Mouse (Mus musculus): ENCODE results near the gene Lrp5. TPM values are rescaled to one million over a fixed set of nuclear protein-coding genes. Genes with fewer than 3 reads are reported as not detected.

Gene Lrp5
- polyA plus RNA-seq, 1 experiment: 10.7 TPM

DNA sequence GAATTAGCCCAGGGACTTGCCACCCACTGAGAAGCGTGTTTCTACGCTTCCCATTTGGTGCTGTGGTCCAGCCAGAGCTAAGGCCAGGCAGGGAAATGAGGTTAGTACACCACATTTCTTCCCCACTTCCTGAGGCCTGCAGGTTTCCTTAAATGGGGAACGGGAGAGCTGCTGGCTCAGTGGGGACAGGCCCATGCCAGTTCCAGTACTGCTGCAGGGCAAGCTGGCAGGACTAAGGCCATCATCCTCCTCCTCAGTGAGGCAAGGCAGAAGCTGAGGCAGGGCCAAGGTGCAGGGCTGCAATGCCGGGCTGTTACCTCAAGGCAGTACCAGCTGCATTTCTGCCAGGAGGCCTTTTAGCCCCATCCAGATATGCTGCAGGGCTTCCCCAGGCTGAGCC lies 32.9 kb downstream of the Lrp5 start:
- no peak for TF ChIP-seq POLR2A (IDR thresholded peaks at IDR 0.05; ENCODE audit: borderline replicate concordance, extremely low read depth, insufficient read depth, insufficient read length, poor library complexity, severe bottlenecking)
- no peak for TF ChIP-seq CTCF (IDR thresholded peaks at IDR 0.05; ENCODE audit: borderline replicate concordance, extremely low read depth, insufficient read depth, insufficient read length)

DNA sequence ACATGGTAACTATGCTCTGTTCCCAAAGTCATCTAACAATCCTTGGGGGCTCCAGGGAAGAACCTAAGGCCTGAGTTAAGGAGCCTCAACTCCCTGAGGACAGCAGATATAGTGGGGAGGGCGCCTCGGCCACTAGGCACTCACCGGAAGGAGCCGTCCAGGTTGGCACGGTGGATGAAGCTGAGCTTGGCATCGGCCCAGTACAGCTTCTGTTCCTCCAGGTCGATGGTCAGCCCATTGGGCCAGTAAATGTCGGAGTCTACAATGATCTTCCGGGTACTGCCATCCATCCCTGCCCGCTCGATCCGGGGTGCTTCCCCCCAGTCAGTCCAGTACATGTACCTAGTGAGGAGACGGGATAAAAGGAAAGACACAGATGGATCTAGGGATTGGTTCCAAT lies 34.4 kb downstream of the Lrp5 start:
- no peak for TF ChIP-seq CTCF (IDR thresholded peaks at IDR 0.05; ENCODE audit: borderline replicate concordance, extremely low read depth, insufficient read depth, insufficient read length)
- TF ChIP-seq POLR2A (IDR thresholded peaks at IDR 0.05; ENCODE audit: borderline replicate concordance, extremely low read depth, insufficient read depth, insufficient read length, poor library complexity, severe bottlenecking): no peak
- DNase-seq (ENCODE audit: low read depth): no peak

More for the DNA sequence above, 32.9 kb downstream of the Lrp5 start:
- DNase-seq (ENCODE audit: low read depth): no peak

DNA sequence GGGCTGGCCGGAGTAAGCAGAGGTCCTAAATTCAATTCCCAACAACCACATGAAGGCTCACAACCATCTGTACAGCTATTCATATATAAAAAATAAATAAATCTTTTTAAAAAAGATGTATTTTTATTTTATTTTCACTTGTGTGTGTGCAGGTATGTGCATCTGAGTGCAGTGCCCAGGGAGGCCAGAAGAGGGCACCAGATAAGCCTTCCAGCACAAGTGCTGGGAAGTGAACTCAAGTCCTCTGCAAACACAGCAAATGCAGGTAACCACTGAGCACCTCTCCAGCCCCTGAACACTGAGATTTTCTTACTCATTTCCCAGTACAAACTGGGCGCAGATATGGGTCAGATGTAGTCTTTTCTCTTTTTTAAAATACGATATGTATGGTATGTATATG lies 35.1 kb downstream of the Lrp5 start:
- DNase-seq (ENCODE audit: low read depth): no peak
- TF ChIP-seq CTCF (IDR thresholded peaks at IDR 0.05; ENCODE audit: borderline replicate concordance, extremely low read depth, insufficient read depth, insufficient read length) (peak; percentile 43; the same call in 1 of the 2 replicates), POLR2A (IDR thresholded peaks at IDR 0.05; ENCODE audit: borderline replicate concordance, extremely low read depth, insufficient read depth, insufficient read length, poor library complexity, severe bottlenecking) (no peak)

DNA sequence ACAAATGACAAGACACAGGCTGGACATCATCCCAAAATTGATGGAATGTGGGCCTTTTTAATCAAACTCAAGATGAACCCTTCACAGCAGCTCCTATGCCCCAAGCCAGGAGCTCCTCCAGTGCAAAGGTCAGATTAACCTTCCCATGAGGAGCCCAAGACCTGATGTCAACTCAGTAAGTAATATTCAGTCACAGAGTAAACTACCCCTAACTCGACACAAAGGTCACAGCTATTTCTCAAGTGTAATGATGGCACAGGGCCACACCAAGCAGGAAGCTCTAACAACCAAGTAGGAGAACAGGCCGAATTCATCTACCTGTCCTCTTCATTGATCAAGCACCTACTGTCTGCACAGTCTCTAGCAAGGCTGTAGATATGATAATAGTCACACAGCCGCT lies 35.9 kb downstream of the Lrp5 start:
- TF ChIP-seq POLR2A (IDR thresholded peaks at IDR 0.05; ENCODE audit: borderline replicate concordance, extremely low read depth, insufficient read depth, insufficient read length, poor library complexity, severe bottlenecking): no peak
- TF ChIP-seq CTCF (IDR thresholded peaks at IDR 0.05; ENCODE audit: borderline replicate concordance, extremely low read depth, insufficient read depth, insufficient read length): no peak
- DNase-seq (ENCODE audit: low read depth): no peak

DNA sequence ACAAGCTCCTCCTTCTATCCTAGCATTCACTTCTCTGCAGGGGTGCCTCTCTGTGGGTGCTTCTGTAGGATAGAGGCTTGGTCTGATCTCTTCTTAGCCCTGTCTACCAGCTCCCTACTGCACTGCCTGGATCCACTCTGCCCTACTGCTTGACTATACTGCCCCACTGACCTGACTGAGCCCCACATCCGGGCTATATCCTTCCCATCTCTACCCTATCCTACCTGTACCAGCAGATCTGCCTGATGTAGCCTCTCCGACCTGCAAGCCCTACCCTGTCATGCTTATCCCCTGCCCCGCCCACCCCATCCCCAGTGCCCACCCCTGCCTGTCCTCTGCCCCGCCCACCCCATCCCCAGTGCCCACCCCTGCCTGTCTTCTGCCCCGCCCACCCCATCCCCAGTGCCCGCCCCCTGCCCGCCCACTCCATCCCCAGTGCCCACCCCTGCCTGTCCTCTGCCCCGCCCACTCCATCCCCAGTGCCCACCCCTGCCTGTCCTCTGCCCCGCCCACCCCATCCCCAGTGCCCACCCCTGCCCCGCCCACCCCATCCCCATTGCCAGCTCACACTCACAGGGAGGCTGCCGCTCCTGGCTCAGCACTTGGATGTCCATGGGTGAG lies 37.4 kb downstream of the Lrp5 start:
- DNase-seq (ENCODE audit: low read depth): no peak
- TF ChIP-seq POLR2A (IDR thresholded peaks at IDR 0.05; ENCODE audit: borderline replicate concordance, extremely low read depth, insufficient read depth, insufficient read length, poor library complexity, severe bottlenecking) (no peak), CTCF (IDR thresholded peaks at IDR 0.05; ENCODE audit: borderline replicate concordance, extremely low read depth, insufficient read depth, insufficient read length) (no peak)

- DNase-seq (ENCODE audit: low read depth): no peak
- no peak for TF ChIP-seq POLR2A (IDR thresholded peaks at IDR 0.05; ENCODE audit: borderline replicate concordance, extremely low read depth, insufficient read depth, insufficient read length, poor library complexity, severe bottlenecking)
- TF ChIP-seq CTCF (IDR thresholded peaks at IDR 0.05; ENCODE audit: borderline replicate concordance, extremely low read depth, insufficient read depth, insufficient read length): no peak
These were observed 38.4 kb downstream of the Lrp5 start for GRCm38 (mm10) chr19:3647999-3648398.

GRCm38 (mm10) chr19:3645813-3646212 lies 40.6 kb downstream of the Lrp5 start:
- no peak for DNase-seq (ENCODE audit: low read depth)
- TF ChIP-seq CTCF (IDR thresholded peaks at IDR 0.05; ENCODE audit: borderline replicate concordance, extremely low read depth, insufficient read depth, insufficient read length): no peak
- no peak for TF ChIP-seq POLR2A (IDR thresholded peaks at IDR 0.05; ENCODE audit: borderline replicate concordance, extremely low read depth, insufficient read depth, insufficient read length, poor library complexity, severe bottlenecking)

DNA sequence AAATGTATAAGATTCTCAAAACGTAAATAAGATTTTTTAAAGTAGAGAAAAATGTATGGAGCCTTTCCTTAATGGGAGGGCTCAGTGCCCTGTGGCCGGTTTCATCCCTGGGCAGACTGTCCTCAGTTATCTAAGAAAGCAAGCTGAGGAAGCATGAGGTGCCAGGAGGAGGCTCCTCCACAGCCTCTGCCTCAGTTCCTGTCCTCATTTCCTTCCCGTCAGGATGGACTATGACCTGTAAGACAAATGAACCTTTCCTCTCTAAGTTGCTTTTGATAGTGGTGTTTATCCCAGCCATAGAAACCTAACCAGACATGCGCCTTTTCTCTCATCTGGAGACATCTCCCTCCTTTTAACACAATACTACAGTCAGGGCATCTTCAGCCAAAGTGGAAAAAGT lies 41.0 kb downstream of the Lrp5 start:
- TF ChIP-seq POLR2A (IDR thresholded peaks at IDR 0.05; ENCODE audit: borderline replicate concordance, extremely low read depth, insufficient read depth, insufficient read length, poor library complexity, severe bottlenecking) (no peak), CTCF (IDR thresholded peaks at IDR 0.05; ENCODE audit: borderline replicate concordance, extremely low read depth, insufficient read depth, insufficient read length) (no peak)
- DNase-seq (ENCODE audit: low read depth): no peak

GRCm38 (mm10) chr19:3639561-3639960 lies 46.8 kb downstream of the Lrp5 start:
- no peak for DNase-seq (ENCODE audit: low read depth)
- TF ChIP-seq POLR2A (IDR thresholded peaks at IDR 0.05; ENCODE audit: borderline replicate concordance, extremely low read depth, insufficient read depth, insufficient read length, poor library complexity, severe bottlenecking): no peak
- TF ChIP-seq CTCF (IDR thresholded peaks at IDR 0.05; ENCODE audit: borderline replicate concordance, extremely low read depth, insufficient read depth, insufficient read length): no peak

- peak; percentile 61 for DNase-seq (ENCODE audit: low read depth)
- no peak for TF ChIP-seq CTCF (IDR thresholded peaks at IDR 0.05; ENCODE audit: borderline replicate concordance, extremely low read depth, insufficient read depth, insufficient read length)
- TF ChIP-seq POLR2A (IDR thresholded peaks at IDR 0.05; ENCODE audit: borderline replicate concordance, extremely low read depth, insufficient read depth, insufficient read length, poor library complexity, severe bottlenecking): no peak
These were observed 47.7 kb downstream of the Lrp5 start for GRCm38 (mm10) chr19:3638698-3639097.

- DNase-seq (ENCODE audit: low read depth): no peak
- TF ChIP-seq POLR2A (IDR thresholded peaks at IDR 0.05; ENCODE audit: borderline replicate concordance, extremely low read depth, insufficient read depth, insufficient read length, poor library complexity, severe bottlenecking): no peak
- no peak for TF ChIP-seq CTCF (IDR thresholded peaks at IDR 0.05; ENCODE audit: borderline replicate concordance, extremely low read depth, insufficient read depth, insufficient read length)
These were observed 54.3 kb downstream of the Lrp5 start for GRCm38 (mm10) chr19:3632018-3632417.

GRCm38 (mm10) chr19:3631431-3631830 lies 54.9 kb downstream of the Lrp5 start:
- DNase-seq (ENCODE audit: low read depth): no peak
- TF ChIP-seq POLR2A (IDR thresholded peaks at IDR 0.05; ENCODE audit: borderline replicate concordance, extremely low read depth, insufficient read depth, insufficient read length, poor library complexity, severe bottlenecking) (no peak), CTCF (IDR thresholded peaks at IDR 0.05; ENCODE audit: borderline replicate concordance, extremely low read depth, insufficient read depth, insufficient read length) (no peak)

Measured in brain, embryonic 14.5 days (tissue).